In the genomic region with DNA sequence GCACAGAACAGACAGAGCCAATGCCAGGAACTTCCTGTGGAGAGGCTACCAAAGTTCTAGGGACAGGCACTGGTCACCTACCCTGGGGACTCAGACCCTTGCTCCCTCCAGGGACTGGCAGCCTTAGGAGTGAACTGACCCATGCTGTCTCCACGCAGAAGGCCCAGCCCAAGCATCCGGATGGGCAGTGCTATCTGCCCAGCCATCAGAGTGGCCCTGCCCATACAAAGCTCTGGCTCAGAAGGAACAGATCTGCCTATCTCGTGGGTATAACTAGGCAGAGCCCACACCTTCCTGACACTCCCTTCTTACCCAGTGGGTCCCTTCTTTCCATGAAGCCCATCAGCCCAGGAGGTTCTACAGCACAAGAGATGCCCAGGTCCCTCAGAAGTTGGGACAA, we compare ENCODE assay signal across 16 mouse cellular contexts. TPM values are rescaled to one million over a fixed set of nuclear protein-coding genes. Genes with fewer than 3 reads are reported as not detected.
DNase-seq lines count a peak whose midpoint lies in the region; ATAC-seq and TF ChIP-seq lines count a peak whose summit lies in the region.
"Had no signal": no experiment of that assay in that cellular context is flagged by ENCODE, and none has a peak within 500 bp of the region (broad histone marks: within the 10 kb centered on the region; RNA-seq: fewer than 3 reads in every experiment).

No protein-coding gene starts in this region.

- H3K27ac ChIP-seq in heart, postnatal 0 days (ENCODE audit: low read depth) = no peak overlapping the region
- H3K27ac ChIP-seq in heart, embryonic 12.5 days (ENCODE audit: poor library complexity, severe bottlenecking) = no peak overlapping the region
- peak overlapping the region; percentile 84 for H3K27ac ChIP-seq in midbrain, embryonic 10.5 days (replicated peaks)
- no peak overlapping the region for H3K27ac ChIP-seq in midbrain, embryonic 11.5 days (ENCODE audit: low read depth, low read length)
- H3K27ac ChIP-seq: hindbrain, embryonic 14.5 days; liver, embryonic 13.5 days; lung, embryonic 15.5 days had no signal

- no peaks in the 10 kb centered on the region for H3K9me3 ChIP-seq in heart, postnatal 0 days (replicated peaks; ENCODE audit: control insufficient read depth, low read length)
- no peaks in the 10 kb centered on the region for H3K9me3 ChIP-seq in heart, embryonic 12.5 days (replicated peaks)
- H3K9me3 ChIP-seq in midbrain, embryonic 10.5 days (replicated peaks) = no peaks in the 10 kb centered on the region
- H3K9me3 ChIP-seq in midbrain, embryonic 11.5 days (ENCODE audit: control insufficient read depth, low read length) = no peaks in the 10 kb centered on the region
- H3K9me3 ChIP-seq: embryonic facial prominence, embryonic 12.5 days; limb, embryonic 10.5 days; liver, embryonic 13.5 days; lung, embryonic 15.5 days had no signal

- TF ChIP-seq EP300 in heart, postnatal 0 days (IDR thresholded peaks at IDR 0.05; ENCODE audit: low read depth) = no peak

- no peak overlapping the region for H3K9ac ChIP-seq in heart, postnatal 0 days (replicated peaks; ENCODE audit: low read depth, low read length)
- H3K9ac ChIP-seq in heart, embryonic 12.5 days = no peak overlapping the region
- no peak overlapping the region for H3K9ac ChIP-seq in midbrain, embryonic 11.5 days (ENCODE audit: low read length)
- H3K9ac ChIP-seq: embryonic facial prominence, embryonic 12.5 days; hindbrain, embryonic 14.5 days; liver, embryonic 13.5 days; lung, embryonic 15.5 days had no signal

- no peaks in the 10 kb centered on the region for H3K27me3 ChIP-seq in heart, postnatal 0 days (ENCODE audit: control insufficient read depth, insufficient read depth, low read length)
- no peaks in the 10 kb centered on the region for H3K27me3 ChIP-seq in heart, embryonic 12.5 days (replicated peaks)
- 0 out of 2 replicates have a peak, but pooled peaks cover 5% of the 10 kb centered on the region for H3K27me3 ChIP-seq in midbrain, embryonic 10.5 days (ENCODE audit: low read depth, poor library complexity, severe bottlenecking)
- H3K27me3 ChIP-seq in midbrain, embryonic 11.5 days (ENCODE audit: control insufficient read depth, insufficient read depth, low read length) = no peaks in the 10 kb centered on the region
- H3K27me3 ChIP-seq: CH12.LX; embryonic facial prominence, embryonic 12.5 days; liver, embryonic 13.5 days; lung, embryonic 15.5 days had no signal

- peak; percentile 46 for DNase-seq in cerebellum, adult 9-11 months
- no peak for DNase-seq in cerebellum, postnatal 14 days
- DNase-seq in heart, postnatal 0 days (ENCODE audit: low spot score) = peak; percentile 3
- no peak for DNase-seq in midbrain, embryonic 10.5 days (ENCODE audit: low spot score)
- no peak for DNase-seq in midbrain, embryonic 11.5 days (ENCODE audit: low spot score, missing footprints)
- no peak for DNase-seq in B cell, adult 2 months
- DNase-seq: kidney, adult 8-10 months; kidney, postnatal 14 days; liver, embryonic 13.5 days had no signal

- H3K4me2 ChIP-seq in heart, postnatal 0 days (ENCODE audit: low read depth, low read length) = no peak overlapping the region
- no peak overlapping the region for H3K4me2 ChIP-seq in heart, embryonic 12.5 days
- no peak overlapping the region for H3K4me2 ChIP-seq in midbrain, embryonic 11.5 days
- H3K4me2 ChIP-seq: embryonic facial prominence, embryonic 12.5 days; hindbrain, embryonic 14.5 days; liver, embryonic 13.5 days; lung, embryonic 15.5 days had no signal

- peaks cover 63% of the 10 kb centered on the region for H3K4me1 ChIP-seq in heart, postnatal 0 days (ENCODE audit: control insufficient read depth, insufficient read depth)
- peaks cover 95% of the 10 kb centered on the region for H3K4me1 ChIP-seq in heart, embryonic 12.5 days (replicated peaks)
- H3K4me1 ChIP-seq in midbrain, embryonic 10.5 days = peaks cover 74% of the 10 kb centered on the region
- H3K4me1 ChIP-seq in midbrain, embryonic 11.5 days (ENCODE audit: control insufficient read depth, insufficient read depth, low read length) = peaks cover 24% of the 10 kb centered on the region

- WGBS in heart, postnatal 0 days = 54% methylated on average over 3 of the region's 3 CpGs
- 58% methylated on average over 3 of the region's 3 CpGs for WGBS in heart, embryonic 12.5 days
- 75% methylated on average over 3 of the region's 3 CpGs for WGBS in midbrain, embryonic 10.5 days
- WGBS in midbrain, embryonic 11.5 days = 77% methylated on average over 3 of the region's 3 CpGs

- ATAC-seq in heart, postnatal 0 days (ENCODE audit: insufficient read depth, low read depth) = no peak
- no peak for ATAC-seq in heart, embryonic 12.5 days (ENCODE audit: insufficient number of reproducible peaks, low FRiP score)
- ATAC-seq in midbrain, embryonic 11.5 days (ENCODE audit: low FRiP score) = no peak
- ATAC-seq: forebrain, embryonic 16.5 days had no signal

- no peak for TF ChIP-seq CTCF in heart, postnatal 0 days (IDR thresholded peaks at IDR 0.05; ENCODE audit: low read depth)

- H3K36me3 ChIP-seq in heart, postnatal 0 days (replicated peaks; ENCODE audit: control insufficient read depth, insufficient read depth, low read length) = peaks cover 14% of the 10 kb centered on the region
- H3K36me3 ChIP-seq in heart, embryonic 12.5 days = peaks cover 27% of the 10 kb centered on the region
- peaks cover 29% of the 10 kb centered on the region for H3K36me3 ChIP-seq in midbrain, embryonic 10.5 days
- peaks cover 4% of the 10 kb centered on the region; the same call in 1 of the 2 replicates for H3K36me3 ChIP-seq in midbrain, embryonic 11.5 days (ENCODE audit: control insufficient read depth, insufficient read depth, low read length)

- no peak overlapping the region for H3K4me3 ChIP-seq in heart, postnatal 0 days (ENCODE audit: low read depth, low read length)
- no peak overlapping the region for H3K4me3 ChIP-seq in heart, embryonic 12.5 days
- no peak overlapping the region for H3K4me3 ChIP-seq in midbrain, embryonic 10.5 days
- H3K4me3 ChIP-seq in midbrain, embryonic 11.5 days (ENCODE audit: low read depth, low read length) = no peak overlapping the region
- H3K4me3 ChIP-seq: embryonic facial prominence, embryonic 12.5 days; limb, embryonic 10.5 days; liver, embryonic 13.5 days; lung, embryonic 15.5 days had no signal

RNA-seq across cellular contexts. Expression of a gene that starts 19.8 kb away (rescaled TPM):
- 194 and 287 TPM in 2 replicates for total RNA-seq in heart, postnatal 0 days (2014; rRNA removed; ENCODE audit: low replicate concordance)
- 51.4 and 67.2 TPM in 2 replicates for polyA plus RNA-seq in heart, postnatal 0 days (2015; fragmentation: Nextera tagmentation; extraction: Ambion mirVana)
- polyA plus RNA-seq in heart, embryonic 12.5 days (2016; fragmentation: Nextera tagmentation; extraction: Ambion mirVana) = 92.2 and 95.9 TPM in 2 replicates
- polyA plus RNA-seq in midbrain, embryonic 10.5 days (2016; fragmentation: Nextera tagmentation; extraction: Ambion mirVana) = 57.3 and 68.9 TPM in 2 replicates
- 25.6 and 31.9 TPM in 2 replicates for polyA plus RNA-seq in midbrain, embryonic 11.5 days (2014; fragmentation: Nextera tagmentation; extraction: Ambion mirVana)

RNA-seq across cellular contexts. Expression of a gene that starts 20.8 kb away (rescaled TPM):
- total RNA-seq in heart, postnatal 0 days (2014; rRNA removed; ENCODE audit: low replicate concordance) = 47.9 and 55.5 TPM in 2 replicates
- 18.7 and 20.0 TPM in 2 replicates for polyA plus RNA-seq in heart, postnatal 0 days (2015; fragmentation: Nextera tagmentation; extraction: Ambion mirVana)
- polyA plus RNA-seq in heart, embryonic 12.5 days (2016; fragmentation: Nextera tagmentation; extraction: Ambion mirVana) = 27.1 and 28.0 TPM in 2 replicates
- 39.1 and 41.5 TPM in 2 replicates for polyA plus RNA-seq in midbrain, embryonic 10.5 days (2016; fragmentation: Nextera tagmentation; extraction: Ambion mirVana)
- polyA plus RNA-seq in midbrain, embryonic 11.5 days (2014; fragmentation: Nextera tagmentation; extraction: Ambion mirVana) = 27.8 and 31.5 TPM in 2 replicates

RNA-seq across cellular contexts. Expression of a gene that starts 25.1 kb away (rescaled TPM):
- total RNA-seq in heart, postnatal 0 days (2014; rRNA removed; ENCODE audit: low replicate concordance) = 36.0 and 41.4 TPM in 2 replicates
- polyA plus RNA-seq in heart, postnatal 0 days (2015; fragmentation: Nextera tagmentation; extraction: Ambion mirVana) = 90.1 and 92.7 TPM in 2 replicates
- polyA plus RNA-seq in heart, embryonic 12.5 days (2016; fragmentation: Nextera tagmentation; extraction: Ambion mirVana) = 90.9 and 94.3 TPM in 2 replicates
- 141 and 144 TPM in 2 replicates for polyA plus RNA-seq in midbrain, embryonic 10.5 days (2016; fragmentation: Nextera tagmentation; extraction: Ambion mirVana)
- polyA plus RNA-seq in midbrain, embryonic 11.5 days (2014; fragmentation: Nextera tagmentation; extraction: Ambion mirVana) = 73.5 and 74.8 TPM in 2 replicates

RNA-seq across cellular contexts. Expression of a gene that starts 38.5 kb away (rescaled TPM):
- 3.9 and 5.6 TPM in 2 replicates for total RNA-seq in heart, postnatal 0 days (2014; rRNA removed; ENCODE audit: low replicate concordance)
- 2.2 and 2.9 TPM in 2 replicates for polyA plus RNA-seq in heart, postnatal 0 days (2015; fragmentation: Nextera tagmentation; extraction: Ambion mirVana)
- polyA plus RNA-seq in heart, embryonic 12.5 days (2016; fragmentation: Nextera tagmentation; extraction: Ambion mirVana) = 14.0 and 14.3 TPM in 2 replicates
- 25.8 and 27.3 TPM in 2 replicates for polyA plus RNA-seq in midbrain, embryonic 10.5 days (2016; fragmentation: Nextera tagmentation; extraction: Ambion mirVana)
- 17.4 and 18.4 TPM in 2 replicates for polyA plus RNA-seq in midbrain, embryonic 11.5 days (2014; fragmentation: Nextera tagmentation; extraction: Ambion mirVana)

RNA-seq across cellular contexts. Expression of a gene that starts 54.0 kb away (rescaled TPM):
- total RNA-seq in heart, postnatal 0 days (2014; rRNA removed; ENCODE audit: low replicate concordance) = 28.7 and 45.8 TPM in 2 replicates
- 21.9 and 23.4 TPM in 2 replicates for polyA plus RNA-seq in heart, postnatal 0 days (2015; fragmentation: Nextera tagmentation; extraction: Ambion mirVana)
- polyA plus RNA-seq in heart, embryonic 12.5 days (2016; fragmentation: Nextera tagmentation; extraction: Ambion mirVana) = 36.8 and 37.6 TPM in 2 replicates
- 40.4 and 42.3 TPM in 2 replicates for polyA plus RNA-seq in midbrain, embryonic 10.5 days (2016; fragmentation: Nextera tagmentation; extraction: Ambion mirVana)
- polyA plus RNA-seq in midbrain, embryonic 11.5 days (2014; fragmentation: Nextera tagmentation; extraction: Ambion mirVana) = 33.5 and 35.9 TPM in 2 replicates

Comparison
In these comparisons a context has a peak if more than half of its experiments do, and no peak if none do; other contexts are left out.
1. DNase-seq: peak in cerebellum, adult 9-11 months (single experiment) and heart, postnatal 0 days (single experiment); none in cerebellum, postnatal 14 days (0 of 2), midbrain, embryonic 10.5 days (single experiment), midbrain, embryonic 11.5 days (single experiment) and B cell, adult 2 months (0 of 2).